Mouse (Mus musculus) spleen, embryonic (tissue): ENCODE results near the gene Fads3.

Source experiments
- CTCF ChIA-PET: fragments of 350-600 bp; sonication (Branson Sonifier 250); formaldehyde crosslinking; loops from one replicate; lab custom pipeline; 2022; lab: Charles Lee

Fads3 gene

GRCm38 (mm10) chr19:10049533-10049932 is 8.2 kb downstream of the Fads3 start:
- CTCF ChIA-PET = no interaction called here

GRCm38 (mm10) chr19:10050438-10050837 is 9.1 kb downstream of the Fads3 start:
- CTCF ChIA-PET = no interaction called here

GRCm38 (mm10) chr19:10052698-10053097 is 11.3 kb downstream of the Fads3 start:
- CTCF ChIA-PET = no interaction called here

- CTCF ChIA-PET = interaction anchor here (0.7 kb wide), 1 partner anchor 144 kb away, joined by 3 read pairs; no protein-coding TSS in a partner anchor
Measured at GRCm38 (mm10) chr19:10053692-10054260, 12.4 kb downstream of the Fads3 start.

DNA sequence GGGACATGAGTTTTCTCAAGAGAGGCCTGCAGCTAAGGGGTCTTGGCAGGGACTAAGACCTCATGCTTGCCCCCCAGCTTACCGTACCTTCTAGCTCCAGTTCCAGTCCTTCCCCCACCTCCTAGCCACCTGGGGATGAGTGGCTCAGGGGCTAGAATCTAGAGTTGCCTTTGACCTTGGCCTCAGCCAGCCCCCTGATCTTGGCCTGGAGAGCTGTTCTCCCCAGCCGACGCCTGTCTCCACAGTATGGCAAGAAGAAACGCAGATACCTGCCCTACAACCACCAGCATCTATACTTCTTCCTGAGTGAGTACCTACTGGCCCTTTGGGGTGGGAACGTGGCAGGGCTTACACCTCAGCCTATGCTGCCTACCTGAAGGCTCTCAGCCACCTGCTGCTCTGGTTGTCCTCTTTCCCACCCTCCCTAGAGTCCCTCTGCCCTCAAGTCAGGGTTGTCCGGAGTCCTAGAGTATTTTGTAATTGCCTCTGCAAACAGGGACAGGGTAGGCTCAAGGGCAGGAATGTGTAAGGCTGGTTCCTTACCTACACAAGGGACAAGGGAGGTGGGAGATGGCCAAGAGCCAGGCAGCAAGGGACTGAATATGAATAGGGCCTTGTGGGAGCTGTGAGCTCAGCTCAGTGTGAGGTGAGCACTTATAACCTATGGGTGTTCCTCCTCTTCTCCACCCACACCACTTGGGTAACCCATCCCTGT is 13.1 kb downstream of the Fads3 start:
- CTCF ChIA-PET = no interaction called here

- CTCF ChIA-PET = no interaction called here
Measured at GRCm38 (mm10) chr19:10055261-10055660, 13.9 kb downstream of the Fads3 start.

DNA sequence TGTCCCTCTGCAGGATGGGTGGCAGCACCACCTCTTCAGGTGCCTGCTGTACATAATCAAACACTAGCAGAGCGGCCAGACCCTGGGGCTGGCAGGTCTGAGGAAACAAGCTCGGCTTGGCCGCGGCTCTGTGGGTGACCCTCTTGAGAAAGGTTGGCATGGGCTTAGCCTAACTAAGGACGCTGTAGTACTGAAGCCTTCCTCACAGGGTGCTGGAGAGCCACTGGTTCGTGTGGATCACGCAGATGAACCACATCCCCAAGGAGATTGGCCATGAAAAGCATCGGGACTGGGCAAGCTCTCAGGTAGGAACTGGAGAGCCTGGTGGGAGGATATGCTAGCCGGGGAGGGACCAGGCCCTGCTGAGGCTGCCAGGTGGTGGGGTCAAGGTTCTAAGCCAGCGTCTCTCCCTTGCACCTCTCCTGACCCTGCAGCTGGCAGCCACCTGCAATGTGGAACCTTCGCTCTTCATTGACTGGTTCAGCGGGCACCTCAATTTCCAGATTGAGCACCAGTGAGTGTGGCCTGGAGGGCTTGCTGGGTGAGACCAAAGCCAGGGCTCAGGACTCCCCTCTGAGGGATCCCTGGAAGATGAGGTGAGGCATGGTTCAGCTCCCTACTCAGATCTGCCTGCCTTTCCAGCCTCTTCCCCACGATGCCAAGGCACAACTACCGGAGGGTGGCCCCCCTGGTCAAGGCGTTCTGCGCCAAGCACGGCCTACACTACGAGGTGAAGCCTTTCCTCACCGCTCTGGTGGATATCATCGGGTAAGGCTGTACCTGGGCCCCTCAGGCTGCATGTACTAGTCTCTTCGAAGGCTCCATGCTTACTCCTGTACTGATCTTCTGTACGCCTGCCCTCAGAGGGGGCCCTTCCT is 14.7 kb downstream of the Fads3 start:
- CTCF ChIA-PET = no interaction called here

DNA sequence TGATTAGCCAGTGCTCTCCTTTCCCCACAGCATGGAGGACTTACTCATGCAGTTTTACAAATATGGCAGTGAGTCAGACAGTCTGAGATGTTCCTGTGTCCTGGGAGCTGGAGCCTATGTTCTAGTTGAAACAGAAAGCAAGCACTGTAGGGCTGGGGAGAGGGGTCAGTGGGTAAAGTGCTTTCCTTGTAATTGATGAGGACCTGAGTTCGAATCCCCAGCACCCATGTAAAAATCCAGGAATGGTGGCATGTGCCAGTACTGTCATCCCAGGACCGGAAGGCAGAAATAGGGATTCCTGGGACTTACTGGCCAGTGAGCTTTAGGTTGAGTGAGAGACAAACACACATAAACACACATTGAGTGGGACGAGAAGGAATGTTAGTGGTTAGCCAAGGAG is 15.3 kb downstream of the Fads3 start:
- CTCF ChIA-PET = no interaction called here

- CTCF ChIA-PET = no interaction called here
Measured at GRCm38 (mm10) chr19:10057486-10058351, 16.4 kb downstream of the Fads3 start.

DNA sequence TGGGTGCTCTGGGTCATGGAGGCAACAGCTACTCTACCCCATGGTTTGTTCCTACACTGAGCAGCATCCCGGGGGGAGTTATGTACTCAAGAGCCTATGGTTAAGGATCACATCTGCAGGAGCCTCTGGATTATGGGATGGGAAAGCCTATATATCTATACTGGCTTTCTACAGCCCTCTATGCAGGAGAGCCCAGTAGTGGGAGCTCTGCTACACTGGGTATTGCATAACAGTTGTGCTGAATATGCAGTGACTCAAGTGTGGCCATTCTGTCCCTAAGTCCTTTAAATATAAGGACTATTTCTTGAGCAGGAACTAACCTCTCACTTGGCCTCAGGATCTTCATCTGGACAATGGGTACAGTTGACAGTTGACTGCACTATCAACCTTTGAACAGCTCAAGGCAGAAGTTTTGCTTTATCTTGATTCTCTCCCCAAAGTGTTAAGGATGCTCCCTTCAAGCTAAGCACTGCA is 17.0 kb downstream of the Fads3 start:
- CTCF ChIA-PET = no interaction called here

DNA sequence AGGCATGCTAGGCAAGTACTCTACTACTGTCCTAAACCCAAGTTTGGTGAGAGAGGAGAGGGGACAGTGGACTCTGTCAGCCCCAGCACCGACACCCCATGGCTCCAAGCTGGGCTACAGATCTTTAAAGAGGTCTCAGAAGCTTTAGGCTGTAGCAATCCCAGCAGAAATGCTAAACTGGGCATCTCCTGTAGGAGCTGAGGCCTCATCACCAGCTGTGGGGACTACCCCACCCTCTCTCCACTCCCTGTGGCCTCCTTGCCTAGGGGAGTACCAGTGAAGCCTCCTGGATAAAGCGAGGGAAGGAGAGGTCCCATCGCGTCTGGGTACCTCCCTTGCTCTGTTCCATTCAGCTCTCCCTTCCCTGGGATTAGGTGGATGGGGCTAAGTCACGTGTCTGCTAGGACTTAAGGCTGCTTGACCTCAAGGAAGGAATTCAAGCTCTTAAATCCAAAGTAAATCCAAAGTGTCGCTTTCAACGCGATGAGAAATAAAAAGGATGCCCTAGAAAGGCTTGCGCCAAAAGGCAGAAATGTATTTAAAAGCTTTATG is 17.6 kb downstream of the Fads3 start:
- CTCF ChIA-PET = no interaction called here

DNA sequence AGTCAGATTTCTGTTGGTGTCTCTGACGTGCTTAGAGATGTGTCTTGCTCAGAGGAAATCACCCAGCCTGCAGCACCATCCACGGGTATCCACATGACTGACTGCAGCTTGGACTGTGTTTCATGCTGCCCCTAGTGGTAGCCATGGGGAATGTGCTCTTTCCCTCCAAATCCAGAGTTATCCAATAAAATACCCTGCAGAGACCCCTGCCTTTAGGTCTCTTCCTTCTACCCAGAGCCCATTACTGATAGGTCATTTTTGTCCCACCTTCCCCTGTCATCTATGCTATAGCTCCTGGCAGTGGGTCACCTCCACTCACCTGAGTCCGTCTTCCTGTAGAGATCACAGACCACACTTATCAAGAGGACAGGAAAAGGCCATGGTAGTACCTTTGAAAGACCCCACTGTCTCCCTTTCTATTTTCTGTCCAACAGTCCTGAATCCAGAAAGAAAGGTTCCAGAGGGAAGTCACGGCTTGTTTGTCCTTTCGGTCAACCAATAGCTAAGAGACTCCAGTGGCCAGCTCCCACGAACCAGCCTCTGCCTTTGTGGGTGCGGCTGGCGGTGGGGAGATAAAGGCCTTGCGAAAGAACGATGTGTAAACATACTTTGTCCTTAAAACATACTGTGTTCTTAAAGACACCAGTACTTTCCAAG is 18.7 kb downstream of the Fads3 start:
- CTCF ChIA-PET = interaction anchor here (0.8 kb wide), 1 partner anchor 16 kb away, joined by 14 read pairs; no protein-coding TSS in a partner anchor

GRCm38 (mm10) chr19:10060783-10061590 is 19.6 kb downstream of the Fads3 start:
- CTCF ChIA-PET = interaction anchor here (0.8 kb wide), 1 partner anchor 15 kb away, joined by 14 read pairs; no protein-coding TSS in a partner anchor

DNA sequence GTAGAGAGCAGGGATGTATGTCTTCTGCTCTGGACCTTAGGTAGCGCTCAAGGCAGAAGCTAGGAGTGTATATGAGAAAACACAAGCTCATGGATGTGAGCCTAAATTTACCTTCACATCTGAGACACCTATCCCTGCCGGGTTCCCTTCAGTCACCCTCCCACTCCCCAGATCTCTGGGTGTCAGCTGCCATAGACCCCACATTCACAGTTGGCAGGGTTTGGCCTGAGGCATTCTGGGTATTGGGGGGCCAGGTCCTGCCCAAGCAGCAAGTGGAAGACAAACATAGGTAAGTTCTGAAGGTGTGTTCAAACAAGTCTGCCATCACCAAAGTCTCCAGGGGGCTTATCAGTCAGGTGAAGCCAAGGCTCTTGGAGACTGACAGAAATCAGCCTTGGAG is 20.3 kb downstream of the Fads3 start:
- CTCF ChIA-PET = no interaction called here

DNA sequence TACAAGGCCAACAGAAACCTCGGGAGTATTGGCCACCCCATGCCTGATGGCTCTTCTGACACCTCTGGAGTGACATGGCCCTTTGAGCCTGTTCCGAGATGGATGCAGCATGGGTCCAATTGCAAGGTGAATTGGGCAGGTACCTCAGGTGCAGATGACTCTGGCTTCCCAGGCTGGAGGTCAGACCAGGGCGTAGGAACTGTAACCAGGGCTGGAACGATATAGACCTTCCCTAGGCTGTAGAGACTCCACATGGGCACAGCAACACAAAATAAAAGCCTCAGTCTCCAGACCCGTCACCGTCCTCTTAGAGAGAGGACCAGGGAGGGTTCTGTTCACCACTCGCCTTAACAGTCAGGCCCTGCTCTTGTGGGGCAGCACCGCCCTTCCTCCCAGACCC is 20.9 kb downstream of the Fads3 start:
- CTCF ChIA-PET = no interaction called here

DNA sequence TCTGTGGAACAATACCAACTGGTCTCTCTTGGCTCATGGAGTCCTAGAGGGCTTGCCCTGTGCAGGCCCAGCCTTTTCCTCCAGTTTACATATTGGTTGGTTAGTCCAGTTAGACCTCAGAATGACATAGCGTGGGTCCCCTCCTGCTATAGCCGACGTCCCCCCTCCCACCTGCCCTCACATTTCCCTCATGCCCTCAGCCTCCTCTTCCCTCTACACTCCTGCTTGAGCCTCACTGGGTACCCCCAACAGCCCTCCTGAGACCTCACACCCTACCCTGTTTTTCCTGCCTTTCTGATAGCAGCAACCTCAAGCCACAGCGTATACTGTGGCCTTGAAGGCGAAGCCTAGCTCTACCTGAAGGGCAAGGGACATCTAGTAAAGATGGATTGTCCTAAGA is 21.5 kb downstream of the Fads3 start:
- CTCF ChIA-PET = no interaction called here

- CTCF ChIA-PET = no interaction called here
Measured at GRCm38 (mm10) chr19:10064173-10065012, 23.0 kb downstream of the Fads3 start.

DNA sequence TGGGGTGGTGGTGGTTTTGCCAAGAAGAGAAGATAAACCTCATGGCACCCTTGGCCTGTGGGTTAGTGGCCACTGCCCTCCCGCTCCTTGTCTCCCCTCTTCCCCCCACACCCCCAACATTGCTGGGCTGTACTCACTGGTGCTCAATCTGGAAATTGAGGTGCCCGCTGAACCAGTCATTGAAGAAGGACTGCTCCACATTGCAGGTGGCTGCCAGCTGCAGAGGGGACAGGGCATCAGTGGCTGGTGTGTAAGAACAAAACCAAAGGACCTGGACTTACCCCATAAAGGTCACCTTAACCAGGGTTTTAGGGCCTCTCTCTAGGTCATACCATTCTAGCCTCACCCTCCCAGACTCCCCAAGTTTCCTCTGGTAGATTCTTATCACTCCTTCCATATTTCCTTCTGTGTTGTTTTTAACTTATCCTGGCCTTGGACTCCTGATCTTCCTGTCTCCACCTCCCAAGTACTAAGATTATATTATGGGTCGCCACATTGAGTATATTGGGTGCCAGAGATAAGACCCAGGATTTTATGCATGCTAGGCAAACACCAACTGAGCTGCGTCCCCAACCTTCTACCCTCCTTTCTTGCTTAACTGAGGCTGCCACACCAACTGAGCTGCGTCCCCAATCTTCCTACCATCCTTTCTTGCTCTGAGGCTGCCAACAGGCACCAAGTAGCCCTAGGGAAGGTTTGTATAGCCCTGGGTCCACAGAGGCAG is 24.3 kb downstream of the Fads3 start:
- CTCF ChIA-PET = interaction anchor here (0.7 kb wide), 1 partner anchor 176 kb away, joined by 5 read pairs; no protein-coding TSS in a partner anchor
